Mouse (Mus musculus): ENCODE measurements around the gene Pcf11. TPM values are rescaled to one million over a fixed set of nuclear protein-coding genes. Genes with fewer than 3 reads are reported as not detected.

The Pcf11 gene
- polyA plus RNA-seq, 1 experiment: 33.7 TPM

DNA sequence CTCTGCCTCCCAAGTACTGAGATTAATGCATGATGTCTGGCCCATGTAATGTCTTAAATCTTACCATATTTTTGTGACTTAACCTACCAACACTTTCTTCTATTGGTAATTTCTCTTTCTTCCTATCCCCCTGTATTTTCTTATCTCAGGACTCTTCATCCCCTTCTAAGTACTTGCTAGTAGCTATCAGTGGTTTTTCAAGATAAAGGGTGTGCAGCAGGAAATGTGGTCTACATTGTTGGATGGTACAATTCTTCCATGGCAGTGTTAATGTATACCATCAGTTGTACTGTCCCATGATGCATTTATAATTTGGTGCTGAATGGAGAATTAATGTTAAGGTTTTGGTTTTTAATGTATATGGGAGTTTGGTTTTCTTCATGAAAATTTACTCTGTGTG, 27.4 kb downstream of the Pcf11 start:
- H3K4me1 ChIP-seq (ENCODE audit: control insufficient read depth, insufficient read depth, low read length): no peaks in the 10 kb centered on the region
- no peak overlapping the region for H3K27ac ChIP-seq (ENCODE audit: insufficient read depth, low read length)
- no peak overlapping the region for H3K4me3 ChIP-seq (ENCODE audit: insufficient read depth, low read length)
- TF ChIP-seq CTCF (IDR thresholded peaks at IDR 0.05; ENCODE audit: borderline replicate concordance, insufficient read depth, low read length) (no peak), POLR2A (IDR thresholded peaks at IDR 0.05; ENCODE audit: low read depth, low read length) (no peak)

DNA sequence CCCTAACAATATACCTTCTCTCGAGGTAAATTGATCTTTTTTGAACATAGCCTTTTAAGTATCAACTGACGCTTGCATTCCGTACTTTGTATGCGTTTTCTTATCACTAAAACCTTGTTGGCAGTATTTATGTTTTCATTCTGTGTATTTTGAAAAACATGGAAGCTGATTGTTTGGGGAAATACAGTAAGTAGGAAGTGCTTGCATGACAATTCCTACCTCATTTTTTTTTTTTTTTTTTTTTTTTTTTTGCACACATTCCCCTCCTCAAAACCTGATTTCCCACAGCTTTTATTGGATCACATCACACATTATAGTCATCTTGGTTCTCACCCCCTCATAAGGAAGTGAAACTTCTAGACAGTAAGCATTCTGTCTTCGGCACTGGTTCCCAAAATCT, 31.7 kb downstream of the Pcf11 start:
- TF ChIP-seq POLR2A (IDR thresholded peaks at IDR 0.05; ENCODE audit: low read depth, low read length): no peak
- no peak overlapping the region for H3K27ac ChIP-seq (ENCODE audit: insufficient read depth, low read length)
- H3K4me1 ChIP-seq (ENCODE audit: control insufficient read depth, insufficient read depth, low read length): no peaks in the 10 kb centered on the region
- peak overlapping the region; percentile 92; the same call in 1 of the 2 replicates for H3K4me3 ChIP-seq (ENCODE audit: insufficient read depth, low read length)

DNA sequence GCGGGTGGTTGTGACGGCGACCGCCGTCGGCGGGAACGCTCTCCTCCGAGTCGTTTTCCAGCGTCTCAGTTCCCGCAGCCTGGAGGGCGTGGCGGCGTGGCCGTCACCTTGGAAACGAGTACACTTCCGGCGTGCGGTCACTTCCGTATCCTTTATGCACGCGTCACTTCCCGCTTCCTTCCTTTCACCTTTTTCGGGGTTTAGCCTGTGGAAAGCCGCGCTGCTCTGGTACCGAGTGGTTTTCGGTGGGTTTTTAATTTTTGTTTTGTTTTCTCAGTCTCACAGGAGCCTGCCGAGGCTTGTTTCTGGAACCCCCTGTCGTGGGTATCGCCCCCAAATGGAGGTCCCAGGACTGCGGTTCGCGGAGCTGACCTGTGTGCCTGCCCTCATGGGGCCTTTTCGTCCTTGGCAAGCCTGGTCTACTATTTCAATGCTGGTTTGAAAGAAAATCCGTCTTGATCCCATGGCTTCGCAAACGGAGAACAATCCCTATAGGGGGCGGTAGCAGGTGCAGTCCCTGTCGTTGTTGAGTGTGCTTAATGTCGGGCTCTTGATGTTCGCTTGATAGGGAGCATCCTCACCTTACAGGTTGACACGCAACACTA, 32.6 kb downstream of the Pcf11 start, which contains the start of gene Ankrd42:
Ankrd42 (minus strand) TSS at position 122 of the 605 bp plus-strand sequence.
- Histone ChIP-seq H3K4me1 (ENCODE audit: control insufficient read depth, insufficient read depth, low read length) (no peaks in the 10 kb centered on the region), H3K4me3 (ENCODE audit: insufficient read depth, low read length) (peak within 1 kb of the TSS; percentile 92), H3K27ac (ENCODE audit: insufficient read depth, low read length) (peak within 1 kb of the TSS; percentile 58)
- peak; percentile 79 for TF ChIP-seq POLR2A (IDR thresholded peaks at IDR 0.05; ENCODE audit: low read depth, low read length)
- no peak for TF ChIP-seq CTCF (IDR thresholded peaks at IDR 0.05; ENCODE audit: borderline replicate concordance, insufficient read depth, low read length)

DNA sequence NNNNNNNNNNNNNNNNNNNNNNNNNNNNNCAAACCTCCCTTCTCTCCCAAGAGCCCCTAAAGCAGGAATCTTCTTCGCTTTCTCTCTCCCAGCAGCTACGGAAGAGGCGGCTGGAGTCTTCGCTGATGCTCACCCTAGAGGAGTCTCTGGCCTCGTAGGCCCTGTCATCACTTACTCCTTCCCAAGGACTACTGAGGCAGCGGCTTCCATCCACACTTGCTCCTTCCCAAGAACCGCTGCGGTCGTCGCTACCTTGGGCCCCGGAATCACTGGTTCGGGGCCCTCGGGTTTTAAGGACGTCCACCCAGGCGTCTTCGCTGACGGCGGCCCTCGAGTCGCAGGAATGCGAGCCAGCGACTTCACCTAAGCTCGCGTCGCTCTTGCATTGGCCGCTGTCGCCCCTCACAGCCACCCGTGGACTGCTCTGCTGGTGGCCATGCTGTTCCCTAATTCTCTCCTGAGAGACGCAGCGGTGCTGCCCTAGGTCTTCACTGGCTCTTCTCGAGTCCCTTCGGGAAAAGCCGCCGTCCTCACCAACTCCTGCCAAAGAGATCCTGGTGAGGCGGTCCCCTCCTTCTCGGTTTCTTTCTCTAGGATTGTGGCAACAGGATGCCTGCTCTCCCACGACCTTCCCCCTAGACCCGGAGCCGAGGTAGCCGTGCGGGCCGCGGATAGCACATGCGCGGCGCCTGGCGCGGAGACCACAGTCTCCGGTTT, 33.3 kb downstream of the Pcf11 start:
- Histone ChIP-seq H3K4me1 (ENCODE audit: control insufficient read depth, insufficient read depth, low read length) (no peaks in the 10 kb centered on the region), H3K4me3 (ENCODE audit: insufficient read depth, low read length) (peak overlapping the region; percentile 92), H3K27ac (ENCODE audit: insufficient read depth, low read length) (no peak overlapping the region)
- TF ChIP-seq POLR2A (IDR thresholded peaks at IDR 0.05; ENCODE audit: low read depth, low read length) (no peak), CTCF (IDR thresholded peaks at IDR 0.05; ENCODE audit: borderline replicate concordance, insufficient read depth, low read length) (no peak)

DNA sequence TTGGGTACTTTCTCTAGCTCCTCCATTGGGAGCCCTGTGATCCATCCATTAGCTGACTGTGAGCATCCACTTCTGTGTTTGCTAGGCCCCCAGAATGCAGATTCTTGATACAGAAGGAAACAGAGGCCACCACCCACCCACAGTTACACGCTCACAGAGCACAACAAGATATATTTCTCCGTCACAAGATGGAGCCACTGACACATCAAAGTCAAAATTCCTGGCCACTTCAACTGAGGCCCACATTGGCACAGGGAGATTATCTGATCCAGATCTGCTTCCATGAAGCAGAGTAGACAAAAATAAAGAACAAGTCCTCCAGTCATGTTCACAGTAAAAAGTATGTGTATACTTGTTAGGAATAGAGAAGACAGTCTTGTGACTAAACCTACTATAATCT, 39.6 kb downstream of the Pcf11 start:
- Histone ChIP-seq H3K4me1 (ENCODE audit: control insufficient read depth, insufficient read depth, low read length) (no peaks in the 10 kb centered on the region), H3K27ac (ENCODE audit: insufficient read depth, low read length) (no peak overlapping the region), H3K4me3 (ENCODE audit: insufficient read depth, low read length) (no peak overlapping the region)
- TF ChIP-seq POLR2A (IDR thresholded peaks at IDR 0.05; ENCODE audit: low read depth, low read length): no peak
- TF ChIP-seq CTCF (IDR thresholded peaks at IDR 0.05; ENCODE audit: borderline replicate concordance, insufficient read depth, low read length): no peak

DNA sequence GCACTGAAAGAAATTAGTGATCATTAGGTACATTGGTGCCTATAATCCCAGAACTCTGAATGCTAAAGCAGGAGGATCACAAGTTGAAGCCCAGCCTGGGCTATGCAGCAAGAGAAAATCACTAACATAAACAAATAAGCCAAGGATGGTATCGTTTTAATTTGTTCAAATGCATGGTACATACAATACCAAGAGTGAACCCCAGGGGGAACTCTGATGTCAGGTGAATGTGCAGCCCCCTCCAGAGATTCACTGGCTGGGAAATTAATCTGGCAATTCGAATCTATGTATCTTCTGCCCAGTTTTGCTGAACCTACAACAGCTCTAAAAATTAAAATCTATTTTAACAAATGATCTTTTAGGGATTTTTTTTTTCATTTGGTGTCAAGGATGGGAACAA, 45.2 kb downstream of the Pcf11 start:
- Histone ChIP-seq H3K4me3 (ENCODE audit: insufficient read depth, low read length) (no peak overlapping the region), H3K27ac (ENCODE audit: insufficient read depth, low read length) (no peak overlapping the region), H3K4me1 (ENCODE audit: control insufficient read depth, insufficient read depth, low read length) (no peaks in the 10 kb centered on the region)
- TF ChIP-seq POLR2A (IDR thresholded peaks at IDR 0.05; ENCODE audit: low read depth, low read length): no peak
- no peak for TF ChIP-seq CTCF (IDR thresholded peaks at IDR 0.05; ENCODE audit: borderline replicate concordance, insufficient read depth, low read length)

DNA sequence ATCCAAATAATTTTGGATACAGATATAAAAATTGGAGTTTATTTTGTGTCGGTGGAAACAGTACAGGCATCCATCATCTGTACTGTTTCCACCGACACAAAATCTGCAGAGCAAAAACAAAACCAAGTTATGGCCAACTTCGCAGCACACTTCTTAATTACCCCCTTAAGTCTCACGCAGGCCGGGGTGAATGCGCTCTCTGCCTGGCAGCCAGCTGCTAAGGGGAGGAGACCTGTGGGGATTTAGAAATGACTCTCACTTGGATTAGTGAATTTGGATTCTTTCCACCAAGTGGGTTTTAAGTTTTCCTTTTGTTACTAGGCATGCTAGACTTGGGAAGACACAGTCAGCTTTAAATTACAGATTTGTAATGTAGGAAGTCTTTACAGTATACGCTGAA, 58.9 kb downstream of the Pcf11 start:
- H3K4me1 ChIP-seq (ENCODE audit: control insufficient read depth, insufficient read depth, low read length): no peaks in the 10 kb centered on the region
- H3K4me3 ChIP-seq (ENCODE audit: insufficient read depth, low read length): no peak overlapping the region
- no peak for TF ChIP-seq POLR2A (IDR thresholded peaks at IDR 0.05; ENCODE audit: low read depth, low read length)
- no peak for TF ChIP-seq CTCF (IDR thresholded peaks at IDR 0.05; ENCODE audit: borderline replicate concordance, insufficient read depth, low read length)
- no peak overlapping the region for H3K27ac ChIP-seq (ENCODE audit: insufficient read depth, low read length)

DNA sequence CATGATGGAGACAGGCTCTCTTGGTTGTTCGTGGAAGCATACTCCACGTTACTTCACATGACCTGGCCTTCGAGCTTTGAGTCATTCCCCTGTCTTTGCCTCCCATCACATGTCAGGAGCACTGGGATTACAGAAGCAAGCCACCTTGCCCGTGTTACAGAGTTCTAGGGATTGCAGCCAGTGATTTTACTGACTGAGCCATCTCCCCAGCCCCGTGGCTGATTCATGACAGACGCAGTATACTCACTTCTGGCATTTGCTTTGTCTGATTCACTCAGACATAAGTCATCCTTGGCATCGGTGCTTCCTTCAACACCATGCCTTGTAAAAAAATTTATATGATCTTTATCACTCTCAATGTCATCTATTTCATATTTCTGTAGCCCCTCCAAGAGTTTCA, 64.8 kb downstream of the Pcf11 start:
- Histone ChIP-seq H3K4me3 (ENCODE audit: insufficient read depth, low read length) (no peak overlapping the region), H3K27ac (ENCODE audit: insufficient read depth, low read length) (no peak overlapping the region), H3K4me1 (ENCODE audit: control insufficient read depth, insufficient read depth, low read length) (no peaks in the 10 kb centered on the region)
- no peak for TF ChIP-seq CTCF (IDR thresholded peaks at IDR 0.05; ENCODE audit: borderline replicate concordance, insufficient read depth, low read length)
- TF ChIP-seq POLR2A (IDR thresholded peaks at IDR 0.05; ENCODE audit: low read depth, low read length): no peak

Other genes with a start within 250 kb of the Pcf11 start
- gene Ccdc90b, start 108.8 kb downstream of the Pcf11 start, polyA plus RNA-seq (2011; ENCODE audit: insufficient read length, low read depth, missing spikeins): 33.6 and 38.8 TPM in 2 replicates
- gene Ankrd42, start 32.8 kb downstream of the Pcf11 start, polyA plus RNA-seq (2011; ENCODE audit: insufficient read length, low read depth, missing spikeins): 7.5 and 8.8 TPM in 2 replicates
- 38.7 and 45.6 TPM in 2 replicates for gene Rab30, start 71.7 kb upstream of the Pcf11 start, polyA plus RNA-seq (2011; ENCODE audit: insufficient read length, low read depth, missing spikeins)
- gene Ddias, start 204.3 kb upstream of the Pcf11 start, polyA plus RNA-seq (2011; ENCODE audit: insufficient read length, low read depth, missing spikeins): 26.8 and 31.0 TPM in 2 replicates
- gene Prcp, start 204.5 kb upstream of the Pcf11 start, polyA plus RNA-seq (2011; ENCODE audit: insufficient read length, low read depth, missing spikeins): 73.0 and 77.9 TPM in 2 replicates

Data from embryonic fibroblast, embryonic 13.5 days (primary cell).